Mouse (Mus musculus): ENCODE results near the gene Sgf29. TPM values are rescaled to one million over a fixed set of nuclear protein-coding genes. Genes with fewer than 3 reads are reported as not detected.

Sgf29 gene
- total RNA-seq (2021), result 10 to 100 TPM; 30.0 to 34.1 TPM
- long read RNA-seq, experiment 1, transcript Sgf29-201 (10 exons, 1,312 nt), result major isoform, 8 of 13 reads
- long read RNA-seq, experiment 1, partial matches to known transcripts, result 0 of 13 reads
- long read RNA-seq, experiment 1, other reads (novel, unspliced or antisense), result 5 of 13 reads
- long read RNA-seq, experiment 2, transcript Sgf29-201 (10 exons, 1,312 nt), result major isoform, 15 of 20 reads
- long read RNA-seq, experiment 2, partial matches to known transcripts, result 2 of 20 reads
- long read RNA-seq, experiment 2, other reads (novel, unspliced or antisense), result 3 of 20 reads

DNA sequence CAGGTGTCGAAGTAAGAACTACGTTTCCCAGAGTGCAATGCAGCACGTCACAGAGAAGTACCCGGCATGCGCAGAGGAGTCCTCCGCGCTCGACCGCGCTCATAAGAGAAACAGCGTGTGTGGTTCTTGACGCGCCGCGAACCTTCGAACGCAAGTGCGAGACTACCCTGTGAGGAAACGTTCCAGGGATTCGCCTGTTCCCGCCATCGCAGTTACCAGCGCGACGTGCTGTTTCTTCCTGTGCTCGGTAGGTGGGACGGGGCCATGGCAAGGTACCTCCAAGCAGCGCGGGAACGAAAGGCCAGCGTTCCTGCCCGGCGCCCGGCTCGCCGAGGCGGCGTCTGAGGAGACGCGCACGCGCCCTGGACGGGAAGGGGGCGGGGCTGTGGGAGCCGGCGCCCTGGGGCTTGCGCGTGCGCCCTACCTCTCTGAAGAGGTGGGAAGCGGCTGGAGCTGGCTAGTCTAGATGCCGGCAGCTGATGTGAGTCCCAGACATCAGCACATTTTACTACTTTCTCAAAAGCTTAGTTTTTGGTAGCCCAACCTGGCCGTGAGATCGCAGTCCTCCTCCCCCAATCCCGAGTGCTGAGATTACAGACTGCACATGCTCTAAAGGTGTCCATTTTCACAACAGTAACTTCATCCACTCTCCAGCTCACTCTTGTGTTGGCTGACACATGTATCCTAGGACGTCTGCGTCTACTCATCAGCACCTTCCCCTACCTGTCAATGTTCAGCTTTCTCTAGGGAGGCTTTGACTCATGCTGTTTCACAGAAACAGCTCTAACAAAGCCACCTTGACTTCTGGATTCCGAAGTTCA is at the start of gene Sgf29:
TSS of gene Sgf29 (plus strand) at position 79 of the 821 bp plus-strand sequence.
- Histone ChIP-seq H3K27ac (peak within 1 kb of the TSS; percentile 97), H3K4me3 (peak within 1 kb of the TSS; percentile 91)
- intact Hi-C loops (cut with DNase I), result no loop called here
- peak; percentile 96 for DNase-seq
- no peak for TF ChIP-seq CTCF (IDR thresholded peaks at IDR 0.05)

- DNase-seq, result no peak
- H3K27ac ChIP-seq, result no peak overlapping the region
- TF ChIP-seq CTCF (IDR thresholded peaks at IDR 0.05), result no peak
- intact Hi-C loops (cut with DNase I), result no loop called here
- H3K4me3 ChIP-seq, result no peak overlapping the region
Observed at GRCm38 (mm10) chr7:126601896-126602295, 47.2 kb upstream of the Sgf29 start.

DNA sequence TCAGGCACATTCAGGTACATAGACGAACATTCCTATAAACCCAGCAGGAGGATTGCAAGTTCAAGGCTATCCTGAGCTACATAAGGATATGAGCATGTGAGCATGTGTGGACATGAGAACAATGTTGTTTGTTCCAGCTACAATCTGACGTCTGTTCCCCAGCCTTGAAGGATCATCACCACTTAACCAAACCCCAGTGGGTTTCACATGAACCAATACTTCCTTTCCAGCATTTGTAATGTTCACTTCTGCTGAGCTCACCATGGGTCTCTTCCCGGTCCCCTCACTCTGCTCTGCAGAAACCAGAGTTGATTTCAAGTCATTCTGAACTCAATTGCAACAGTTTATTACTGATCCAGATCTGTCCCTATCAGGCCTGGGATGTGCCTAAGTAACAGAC is 46.5 kb upstream of the Sgf29 start:
- no peak for TF ChIP-seq CTCF (IDR thresholded peaks at IDR 0.05)
- H3K27ac ChIP-seq, result no peak overlapping the region
- DNase-seq, result no peak
- H3K4me3 ChIP-seq, result no peak overlapping the region
- intact Hi-C loops (cut with DNase I), result no loop called here

- no peak for DNase-seq
- TF ChIP-seq CTCF (IDR thresholded peaks at IDR 0.05), result no peak
- Histone ChIP-seq H3K27ac (peak overlapping the region; percentile 81), H3K4me3 (no peak overlapping the region)
- intact Hi-C loops (cut with DNase I), result no loop called here
Observed at GRCm38 (mm10) chr7:126606611-126607010, 42.5 kb upstream of the Sgf29 start.

DNA sequence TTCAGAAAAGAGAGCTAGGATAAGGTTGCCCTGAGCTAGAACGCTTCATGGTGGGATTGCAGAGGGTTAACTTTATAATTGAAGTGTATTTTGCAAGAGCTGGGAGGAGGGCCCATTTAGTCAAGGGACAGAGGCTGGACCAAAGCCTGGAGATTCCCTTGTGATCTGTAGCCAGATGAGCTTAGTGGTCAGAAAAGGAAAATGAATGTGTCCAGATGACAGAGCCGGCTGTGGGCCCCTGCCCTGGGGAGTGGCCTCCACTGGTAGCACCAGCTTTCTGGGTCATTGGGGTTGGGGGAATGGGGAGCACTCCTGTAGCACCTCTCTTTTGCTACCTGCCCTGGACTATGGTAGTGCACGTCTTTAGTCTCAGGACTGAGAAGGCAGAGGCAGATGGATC is 42.0 kb upstream of the Sgf29 start:
- intact Hi-C loops (cut with DNase I), result no loop called here
- H3K4me3 ChIP-seq, result no peak overlapping the region
- TF ChIP-seq CTCF (IDR thresholded peaks at IDR 0.05), result no peak
- H3K27ac ChIP-seq, result peak overlapping the region; percentile 81
- peak; percentile 84 for DNase-seq

- TF ChIP-seq CTCF (IDR thresholded peaks at IDR 0.05), result no peak
Observed at GRCm38 (mm10) chr7:126607796-126608195, 41.3 kb upstream of the Sgf29 start.

DNA sequence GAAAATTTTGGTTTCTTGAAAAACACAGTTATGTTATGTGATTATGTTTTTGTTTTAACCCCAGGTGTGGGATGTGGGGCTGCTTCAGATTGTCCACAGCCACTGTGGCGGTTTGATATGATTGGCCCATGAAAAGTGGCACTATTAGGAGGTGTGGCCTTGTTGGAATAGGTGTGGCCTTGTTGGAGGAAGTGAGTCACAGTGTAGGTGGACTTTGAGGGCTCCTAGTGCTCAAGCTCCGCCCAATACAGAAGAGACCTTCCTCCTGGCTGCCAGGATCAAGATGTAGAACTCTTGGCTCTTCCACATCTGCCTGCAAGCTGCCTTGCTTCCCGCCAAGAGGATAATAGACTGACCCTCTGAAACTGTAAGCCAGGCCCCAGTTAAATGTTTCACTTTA is 36.4 kb upstream of the Sgf29 start:
- no peak overlapping the region for H3K27ac ChIP-seq
- no peak overlapping the region for H3K4me3 ChIP-seq
- no peak for DNase-seq
- TF ChIP-seq CTCF (IDR thresholded peaks at IDR 0.05), result no peak
- intact Hi-C loops (cut with DNase I), result no loop called here

More at GRCm38 (mm10) chr7:126607796-126608195, 41.3 kb upstream of the Sgf29 start:
- intact Hi-C loops (cut with DNase I), result no loop called here
- no peak overlapping the region for H3K4me3 ChIP-seq
- DNase-seq, result no peak
- peak overlapping the region; percentile 81 for H3K27ac ChIP-seq

DNA sequence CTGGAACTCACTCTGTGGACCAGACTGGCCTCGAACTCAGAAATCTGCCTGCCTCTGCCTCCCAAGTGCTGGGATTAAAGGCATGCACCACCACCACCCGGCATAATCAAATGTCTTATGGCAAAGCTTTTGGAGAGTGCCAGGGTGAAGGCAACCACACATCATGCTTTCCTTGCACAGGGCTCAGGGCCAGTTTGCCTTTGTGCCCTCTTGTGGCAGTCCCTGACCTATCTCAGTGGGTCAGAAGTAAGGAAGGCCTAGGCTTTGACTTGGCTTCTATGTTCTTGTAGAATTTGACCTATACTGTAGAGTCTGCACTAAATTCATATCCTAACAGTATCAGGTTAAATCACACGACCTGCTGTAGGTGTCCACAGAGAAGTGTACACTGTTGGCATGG is 32.4 kb upstream of the Sgf29 start:
- Histone ChIP-seq H3K4me3 (no peak overlapping the region), H3K27ac (no peak overlapping the region)
- peak; percentile 21; the same call in 1 of the 2 replicates for TF ChIP-seq CTCF (IDR thresholded peaks at IDR 0.05)
- intact Hi-C loops (cut with DNase I), result no loop called here
- DNase-seq, result no peak

GRCm38 (mm10) chr7:126619559-126620275 is 29.4 kb upstream of the Sgf29 start:
- Histone ChIP-seq H3K27ac (peak overlapping the region; percentile 48), H3K4me3 (peak overlapping the region; percentile 15; the same call in 1 of the 2 replicates)
- intact Hi-C loops (cut with DNase I), result no loop called here
- DNase-seq, result no peak
- TF ChIP-seq CTCF (IDR thresholded peaks at IDR 0.05), result no peak

DNA sequence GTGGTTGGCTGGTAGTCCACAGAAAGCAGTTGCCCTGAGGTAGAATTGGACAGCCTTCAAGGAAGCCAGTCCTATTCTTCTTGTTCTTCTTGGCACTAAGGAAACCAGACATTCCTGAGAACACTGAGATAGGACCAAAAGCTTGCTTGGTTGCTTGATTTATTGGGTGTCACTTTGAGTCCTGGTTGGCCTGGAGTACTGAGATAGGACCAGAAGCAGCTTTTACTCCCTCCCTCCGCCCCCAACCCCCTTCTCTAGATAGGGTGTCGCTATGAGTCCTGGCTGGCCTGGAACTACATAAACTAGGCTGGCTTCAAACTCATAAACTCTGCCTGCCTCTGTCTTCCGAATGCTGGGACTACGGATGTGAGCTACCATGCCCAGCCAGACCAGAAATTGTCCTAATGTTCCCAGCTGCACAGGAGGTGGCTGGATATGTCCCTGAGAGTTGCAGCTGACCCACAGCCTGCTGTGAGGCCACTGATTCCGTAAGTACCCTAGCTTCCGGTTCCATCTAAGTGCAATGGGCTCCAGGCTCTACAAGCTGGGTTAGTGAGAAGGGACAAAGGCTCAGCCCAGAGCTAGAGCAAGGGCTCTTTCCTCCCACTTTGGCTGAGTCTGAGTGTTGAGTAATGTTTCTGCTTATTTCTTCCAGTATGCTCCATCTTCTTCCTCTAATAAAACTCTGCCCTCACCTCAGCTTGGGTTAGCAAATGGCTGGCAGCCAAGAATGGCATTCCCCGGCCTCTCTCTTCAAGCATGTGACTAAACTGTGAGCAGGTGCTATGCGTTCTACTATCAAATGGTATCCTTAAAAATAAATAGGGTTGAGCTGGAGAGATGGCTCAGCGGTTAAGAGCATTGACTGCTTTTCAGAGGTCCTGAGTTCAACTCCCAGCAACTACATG is 27.4 kb upstream of the Sgf29 start:
- peak overlapping the region; percentile 59 for H3K27ac ChIP-seq
- H3K4me3 ChIP-seq, result peak overlapping the region; percentile 11; the same call in 1 of the 2 replicates
- TF ChIP-seq CTCF (IDR thresholded peaks at IDR 0.05), result no peak
- DNase-seq, result peak; percentile 42
- intact Hi-C loops (cut with DNase I), result no loop called here

DNA sequence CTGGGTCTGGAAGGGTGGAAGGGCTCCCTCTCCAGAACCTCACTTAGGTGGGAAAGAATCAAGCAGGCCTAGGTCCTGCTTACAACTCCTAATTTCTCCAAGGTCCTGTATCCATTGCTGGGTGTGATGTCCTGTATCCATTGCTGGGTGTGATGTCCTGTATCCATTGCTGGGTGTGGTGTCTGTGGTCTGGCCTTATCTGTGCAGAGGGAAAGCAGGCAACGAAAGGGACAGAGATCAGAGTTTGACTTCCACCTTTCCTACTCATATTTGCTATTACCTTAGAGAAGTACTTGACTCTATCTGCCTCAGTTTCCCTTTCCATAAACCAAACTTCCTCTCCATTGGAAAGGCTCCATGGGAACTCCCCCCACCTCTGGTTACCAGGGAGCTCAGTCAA is 25.7 kb upstream of the Sgf29 start:
- TF ChIP-seq CTCF (IDR thresholded peaks at IDR 0.05), result no peak
- intact Hi-C loops (cut with DNase I), result no loop called here

DNA sequence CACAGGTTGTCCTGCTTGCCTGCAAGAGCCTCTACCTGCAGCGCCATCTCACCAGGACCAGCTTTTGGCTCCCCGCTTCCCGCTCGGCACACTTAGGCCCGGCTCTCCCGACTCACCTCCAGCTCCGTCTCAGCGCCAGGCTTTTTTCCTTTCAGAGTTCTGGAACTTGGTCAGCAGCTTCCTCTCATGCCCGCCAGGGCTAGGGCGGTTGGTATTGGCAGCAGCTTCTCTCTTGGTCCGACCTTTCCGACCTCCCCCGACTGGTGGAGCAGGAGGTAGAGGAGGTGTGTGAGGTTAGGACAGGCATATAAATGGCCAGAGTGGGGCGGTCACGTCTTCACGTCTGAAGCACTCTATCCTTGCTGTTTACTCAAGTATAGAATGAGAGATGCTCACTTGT is 24.3 kb upstream of the Sgf29 start:
- peak; percentile 28 for DNase-seq
- Histone ChIP-seq H3K27ac (peak overlapping the region; percentile 85), H3K4me3 (peak overlapping the region; percentile 66)
- intact Hi-C loops (cut with DNase I), result no loop called here
- no peak for TF ChIP-seq CTCF (IDR thresholded peaks at IDR 0.05)

More for the DNA sequence above, 25.7 kb upstream of the Sgf29 start:
- Histone ChIP-seq H3K27ac (no peak overlapping the region), H3K4me3 (peak overlapping the region; percentile 66)
- no peak for DNase-seq
